Mouse (Mus musculus) cerebellum, adult 2 months (tissue): ENCODE measurements at regions not wholly inside any gene's neighbourhood (a gene's known extent, or its start where the extent isn't known, plus 50 kb on each side); places are given as distances from the start of the nearest gene placed in this dataset.

Source experiments
- CTCF ChIP-seq: fragments of 200-500 bp; IDR thresholded peaks from 2 replicates; pipeline ENCODE4 v1.5.1; 2011; ENCODE audit warnings: low read depth, mild to moderate bottlenecking, control low read depth, low read length, moderate library complexity, borderline replicate concordance; ENCODE audit not compliant: insufficient read depth
- POLR2A ChIP-seq: fragments of 200-500 bp; IDR thresholded peaks from 2 replicates; pipeline ENCODE4 v1.6.1; 2011; ENCODE audit warnings: low read length, control low read depth, borderline replicate concordance; ENCODE audit not compliant: insufficient read depth

- TF ChIP-seq POLR2A (no peak), CTCF (no peak)
These were observed 253.4 kb downstream of the Nup35 start for GRCm38 (mm10) chr2:80870458-80870857.
